Mouse (Mus musculus) stomach, postnatal 0 days (tissue): ENCODE results near the gene Radil.

ENCODE experiments used
- CTCF ChIP-seq: IDR thresholded peaks from 2 replicates; pipeline ENCODE4 v1.5.1; 2016; ENCODE audit warnings: antibody characterized with exemption, low read depth, mild to moderate bottlenecking, moderate library complexity
- EP300 ChIP-seq: optimal IDR thresholded peaks from 2 replicates; pipeline ENCODE3; 2016; ENCODE audit warnings: antibody characterized with exemption

GRCm38 (mm10) chr5:142458791-142459557 lies 91.9 kb downstream of the Radil start:
- no peak for TF ChIP-seq CTCF
- TF ChIP-seq EP300: no peak
